In genomic region chr4:150686538-150686937, GRCm38 (mm10) we compare ENCODE assay signal across 19 mouse cellular contexts. TPM values are rescaled to one million over a fixed set of nuclear protein-coding genes. Genes with fewer than 3 reads are reported as not detected.
DNase-seq lines count a peak whose midpoint lies in the region; ATAC-seq lines count a peak whose summit lies in the region.
"Had no signal": no experiment of that assay in that cellular context is flagged by ENCODE, and none has a peak within 500 bp of the region (broad histone marks: within the 10 kb centered on the region; RNA-seq: fewer than 3 reads in every experiment).

No protein-coding gene starts in this region.

- peaks cover 18% of the 10 kb centered on the region for H3K4me1 ChIP-seq in hindbrain, embryonic 13.5 days (replicated peaks)
- peaks cover 21% of the 10 kb centered on the region for H3K4me1 ChIP-seq in hindbrain, embryonic 10.5 days (replicated peaks)
- peaks cover 57% of the 10 kb centered on the region for H3K4me1 ChIP-seq in liver, embryonic 12.5 days
- peaks cover 13% of the 10 kb centered on the region; the same call in 1 of the 2 replicates for H3K4me1 ChIP-seq in neural tube, embryonic 14.5 days (ENCODE audit: control insufficient read depth, insufficient read depth, low read length)

- H3K9me3 ChIP-seq in hindbrain, embryonic 13.5 days = no peaks in the 10 kb centered on the region
- H3K9me3 ChIP-seq in hindbrain, embryonic 10.5 days = no peaks in the 10 kb centered on the region
- H3K9me3 ChIP-seq in liver, embryonic 12.5 days (replicated peaks) = no peaks in the 10 kb centered on the region
- H3K9me3 ChIP-seq in neural tube, embryonic 14.5 days (ENCODE audit: control insufficient read depth, low read length) = no peaks in the 10 kb centered on the region
- H3K9me3 ChIP-seq: forebrain, embryonic 13.5 days; heart, embryonic 15.5 days; kidney, embryonic 15.5 days; lung, embryonic 15.5 days; neural tube, embryonic 12.5 days had no signal

- H3K9ac ChIP-seq in hindbrain, embryonic 13.5 days = no peak overlapping the region
- no peak overlapping the region for H3K9ac ChIP-seq in liver, embryonic 12.5 days
- no peak overlapping the region for H3K9ac ChIP-seq in neural tube, embryonic 14.5 days (replicated peaks; ENCODE audit: low read depth, low read length)
- H3K9ac ChIP-seq: forebrain, embryonic 13.5 days; heart, embryonic 15.5 days; kidney, embryonic 15.5 days; lung, embryonic 15.5 days; neural tube, embryonic 12.5 days had no signal

- no peak for ATAC-seq in hindbrain, embryonic 13.5 days (ENCODE audit: low FRiP score)
- ATAC-seq in liver, embryonic 12.5 days = no peak
- ATAC-seq in neural tube, embryonic 14.5 days (ENCODE audit: low read depth) = 0 out of 2 replicates have a peak, but pooled peaks have one; percentile 49
- ATAC-seq in activated CD4-positive, CD25-positive, alpha-beta regulatory T cell, adult 4 months = no peak
- ATAC-seq: forebrain, embryonic 13.5 days; inflammation-experienced regulatory T-cells, adult 6 months had no signal

- H3K27me3 ChIP-seq in hindbrain, embryonic 13.5 days = no peaks in the 10 kb centered on the region
- H3K27me3 ChIP-seq in hindbrain, embryonic 10.5 days (ENCODE audit: insufficient read depth, poor library complexity, severe bottlenecking) = no peaks in the 10 kb centered on the region
- no peaks in the 10 kb centered on the region for H3K27me3 ChIP-seq in liver, embryonic 12.5 days (replicated peaks)
- H3K27me3 ChIP-seq in neural tube, embryonic 14.5 days (ENCODE audit: control insufficient read depth, insufficient read depth, low read length) = no peaks in the 10 kb centered on the region
- H3K27me3 ChIP-seq: forebrain, embryonic 13.5 days; heart, embryonic 15.5 days; kidney, embryonic 15.5 days; lung, embryonic 15.5 days; neural tube, embryonic 12.5 days had no signal

- no peak overlapping the region for H3K4me3 ChIP-seq in hindbrain, embryonic 13.5 days
- H3K4me3 ChIP-seq in hindbrain, embryonic 10.5 days = no peak overlapping the region
- no peak overlapping the region for H3K4me3 ChIP-seq in liver, embryonic 12.5 days
- H3K4me3 ChIP-seq in neural tube, embryonic 14.5 days (ENCODE audit: low read depth, low read length) = no peak overlapping the region
- H3K4me3 ChIP-seq: forebrain, embryonic 13.5 days; heart, embryonic 15.5 days; kidney, embryonic 15.5 days; lung, embryonic 15.5 days; neural tube, embryonic 12.5 days had no signal

- H3K36me3 ChIP-seq in hindbrain, embryonic 13.5 days = no peaks in the 10 kb centered on the region
- H3K36me3 ChIP-seq in hindbrain, embryonic 10.5 days = no peaks in the 10 kb centered on the region
- no peaks in the 10 kb centered on the region for H3K36me3 ChIP-seq in liver, embryonic 12.5 days
- H3K36me3 ChIP-seq in neural tube, embryonic 14.5 days (ENCODE audit: control insufficient read depth, insufficient read depth, low read length) = no peaks in the 10 kb centered on the region
- H3K36me3 ChIP-seq: heart, embryonic 15.5 days; kidney, embryonic 15.5 days; lung, embryonic 15.5 days; neural tube, embryonic 12.5 days had no signal

- 0 out of 2 replicates have a peak overlapping the region, but pooled peaks have one; percentile 19 for H3K27ac ChIP-seq in hindbrain, embryonic 13.5 days
- no peak overlapping the region for H3K27ac ChIP-seq in hindbrain, embryonic 10.5 days
- peak overlapping the region; percentile 75 for H3K27ac ChIP-seq in liver, embryonic 12.5 days
- peak overlapping the region; percentile 45; the same call in 1 of the 2 replicates for H3K27ac ChIP-seq in neural tube, embryonic 14.5 days (ENCODE audit: low read depth, low read length)
- H3K27ac ChIP-seq: forebrain, embryonic 13.5 days; heart, embryonic 15.5 days; kidney, embryonic 15.5 days; lung, embryonic 15.5 days; macrophage; neural tube, embryonic 12.5 days had no signal

- no peak overlapping the region for H3K4me2 ChIP-seq in hindbrain, embryonic 13.5 days
- H3K4me2 ChIP-seq in liver, embryonic 12.5 days = no peak overlapping the region
- H3K4me2 ChIP-seq in neural tube, embryonic 14.5 days (ENCODE audit: low read depth, low read length) = no peak overlapping the region
- H3K4me2 ChIP-seq: forebrain, embryonic 13.5 days; heart, embryonic 15.5 days; kidney, embryonic 15.5 days; lung, embryonic 15.5 days; neural tube, embryonic 12.5 days had no signal

- no peak for DNase-seq in hindbrain, embryonic 10.5 days (ENCODE audit: low spot score)
- peak; percentile 40 for DNase-seq in retina, postnatal 1 day
- no peak for DNase-seq in retina, embryonic 14.5 days (ENCODE audit: low spot score)
- no peak for DNase-seq in spleen, adult 12 weeks (ENCODE audit: low spot score)
- DNase-seq: adrenal gland, postnatal 25 days; cerebellum, adult 8-10 months; heart, postnatal 4 days; kidney, postnatal 36 days had no signal

RNA-seq across cellular contexts. Expression of gene Slc45a1, which starts 34.6 kb away (rescaled TPM):
- 24.6 and 30.0 TPM in 2 replicates for polyA plus RNA-seq in hindbrain, embryonic 13.5 days (2015; fragmentation: Nextera tagmentation; extraction: Ambion mirVana)
- 2.9 and 8.4 TPM in 2 replicates for polyA plus RNA-seq in hindbrain, embryonic 10.5 days (2016; fragmentation: Nextera tagmentation; extraction: Ambion mirVana)
- polyA plus RNA-seq in liver, embryonic 12.5 days (2016; fragmentation: Nextera tagmentation; extraction: Ambion mirVana) = 0.05 TPM in 1 of 2 replicates, not detected in the other
- polyA plus RNA-seq in neural tube, embryonic 14.5 days (2014; fragmentation: Nextera tagmentation; extraction: Ambion mirVana) = 33.8 and 43.8 TPM in 2 replicates
- polyA plus RNA-seq in activated CD4-positive, CD25-positive, alpha-beta regulatory T cell, adult 4 months (2017; shearing (Covaris generic)) = under 1 TPM in 1 of 2 experiments, not detected in 1; 0.21 TPM
- polyA plus RNA-seq: heart, embryonic 15.5 days; macrophage had no signal
